Mouse (Mus musculus) embryonic facial prominence, embryonic 15.5 days (tissue): Measurements from ENCODE around the gene Soat2. TPM values are rescaled to one million over a fixed set of nuclear protein-coding genes. Genes with fewer than 3 reads are reported as not detected.
A peak's percentile ranks its signal among the peaks of the same experiment; 100 is the strongest.

Experiments used
- ATAC-seq: fragments of 200-750 bp; cut with Nextera tagmentation; 2 replicates; pipeline ENCODE4 v1.8.0; 2017; ENCODE audit warnings: low read depth, moderate TSS enrichment; ENCODE audit not compliant: insufficient number of reproducible peaks, low FRiP score, low TSS enrichment
- H3K27ac ChIP-seq: fragments of 300-500 bp; sonication (generic); replicated peaks from 2 replicates; pipeline ENCODE4 v1.5.1; 2015; ENCODE audit warnings: mild to moderate bottlenecking, inconsistent platforms
- H3K27me3 ChIP-seq: fragments of 300-500 bp; sonication (generic); 2 replicates; pipeline ENCODE4 v1.6.1; 2015; ENCODE audit warnings: inconsistent platforms
- H3K36me3 ChIP-seq: fragments of 300-500 bp; sonication (generic); 2 replicates; pipeline ENCODE4 v1.6.1; 2015; ENCODE audit warnings: mild to moderate bottlenecking, inconsistent platforms
- H3K4me1 ChIP-seq: fragments of 300-500 bp; sonication (generic); 2 replicates; pipeline ENCODE4 v1.6.1; 2015; ENCODE audit warnings: inconsistent platforms
- H3K4me2 ChIP-seq: fragments of 300-500 bp; sonication (generic); replicated peaks from 2 replicates; pipeline ENCODE4 v1.6.1; 2015; ENCODE audit warnings: mild to moderate bottlenecking, inconsistent platforms
- H3K4me3 ChIP-seq: fragments of 300-500 bp; sonication (generic); replicated peaks from 2 replicates; pipeline ENCODE4 v1.5.1; 2015; ENCODE audit warnings: mild to moderate bottlenecking, inconsistent platforms
- H3K9ac ChIP-seq: fragments of 300-500 bp; sonication (generic); 2 replicates; pipeline ENCODE4 v1.6.1; 2015; ENCODE audit warnings: inconsistent platforms
- H3K9me3 ChIP-seq: fragments of 300-500 bp; sonication (generic); replicated peaks from 2 replicates; pipeline ENCODE4 v1.6.1; 2016; ENCODE audit warnings: inconsistent platforms
- WGBS: fragments of 180-500 bp; shearing (Covaris S2); methylation state at CpG from one replicate; pipeline ENCODE4 v1.1.7; 2015; 5-methylcytosine and 5-hydroxymethylcytosine counted together
- polyA plus RNA-seq: library from polyadenylated mRNA; unstranded; fragments of >200 nt; fragmentation: Nextera tagmentation; extraction: Ambion mirVana; gene quantifications from 2 replicates; pipeline ENCODE4 v1.2.1, GENCODE M21; 2015

Gene Soat2
- polyA plus RNA-seq, 1 experiment from 2014 or later, result 0.21 TPM

DNA sequence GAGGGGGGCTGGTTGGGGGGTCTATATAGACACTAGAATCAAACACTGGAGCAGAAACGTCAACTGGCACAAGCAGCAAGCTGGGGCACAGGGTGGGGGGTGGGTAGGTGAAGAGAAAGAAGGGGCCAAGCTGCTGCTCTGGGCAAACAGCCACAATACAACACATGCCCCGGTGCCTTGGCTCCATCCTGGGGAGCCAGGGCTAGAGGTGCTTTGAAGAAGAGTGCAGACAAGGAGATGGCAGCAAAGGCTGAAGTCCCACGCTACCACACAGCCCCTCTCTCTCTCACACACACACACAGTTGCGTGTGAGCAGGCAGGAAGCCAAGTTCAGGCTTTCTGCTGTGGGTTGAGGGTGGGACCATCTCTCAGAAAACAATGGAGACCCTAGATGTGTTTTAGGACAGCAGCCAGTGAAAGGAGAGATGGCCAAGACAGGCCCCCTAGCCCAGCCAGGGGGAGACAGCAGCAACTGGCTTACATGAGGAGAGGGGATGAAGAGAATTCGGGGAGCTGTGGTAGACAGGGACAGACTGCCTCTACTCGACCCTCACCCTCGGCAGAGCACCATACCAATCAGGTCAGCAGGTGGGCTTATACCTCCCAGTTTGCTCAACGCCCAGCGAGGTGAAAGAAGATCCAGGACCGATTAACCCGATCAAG lies 33.4 kb upstream of the Soat2 start:
- Histone ChIP-seq H3K27ac (peak overlapping the region; percentile 60), H3K4me1 (peaks cover 54% of the 10 kb centered on the region), H3K4me2 (no peak overlapping the region), H3K27me3 (no peaks in the 10 kb centered on the region), H3K4me3 (no peak overlapping the region), H3K9ac (no peak overlapping the region), H3K36me3 (peaks cover 79% of the 10 kb centered on the region), H3K9me3 (no peaks in the 10 kb centered on the region)
- WGBS, result 57% methylated on average over 11 of the region's 11 CpGs
- 0 out of 2 replicates have a peak, but pooled peaks have one; percentile 37 for ATAC-seq

DNA sequence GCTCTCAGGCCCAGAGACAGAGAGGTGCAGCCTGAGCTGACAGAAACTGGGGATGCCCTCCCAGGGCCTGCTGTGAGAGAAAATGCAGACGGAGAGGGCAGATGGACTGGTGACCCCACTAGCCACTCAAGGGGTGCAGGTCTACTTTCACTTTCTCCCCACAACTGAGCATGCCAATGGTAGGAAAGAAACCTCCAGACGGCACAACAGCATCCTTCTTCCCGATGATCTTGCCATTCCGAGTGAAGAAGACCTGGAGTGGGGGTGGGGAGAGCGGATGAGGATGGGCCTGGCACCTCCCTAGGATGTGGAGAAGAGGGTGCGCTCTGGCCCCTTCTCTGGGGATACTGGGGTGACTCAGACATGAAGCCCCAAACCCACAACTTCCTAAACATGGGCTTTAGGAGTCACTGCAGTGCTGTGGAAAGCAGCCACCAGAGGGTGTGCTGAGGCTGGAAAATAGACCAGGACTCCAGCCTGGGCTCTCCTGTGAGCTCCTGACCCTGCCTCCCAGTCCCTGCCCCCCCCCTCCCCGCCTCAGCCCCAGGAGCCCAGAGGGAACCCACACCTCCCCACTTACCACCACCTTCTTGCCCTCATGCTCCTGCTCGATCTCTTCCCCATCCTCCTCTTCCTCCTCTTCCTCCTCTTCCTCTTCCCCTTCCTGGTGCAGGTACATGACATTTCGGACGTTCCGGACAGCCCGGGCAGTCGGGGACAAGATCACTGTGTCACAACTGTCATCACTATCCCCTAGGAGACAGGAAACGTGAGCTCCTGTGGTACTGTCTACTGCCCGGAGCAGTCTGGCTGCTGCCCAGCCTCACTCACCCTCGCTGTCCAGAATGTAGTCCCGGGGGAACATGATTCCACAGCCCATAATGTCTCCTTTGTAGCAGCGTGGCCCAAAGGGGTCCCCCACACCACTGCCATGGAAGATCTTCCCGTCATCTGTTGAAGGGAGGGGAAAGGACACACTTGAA lies 32.6 kb upstream of the Soat2 start:
- 58% methylated on average over 19 of the region's 19 CpGs for WGBS
- H3K9me3 ChIP-seq, result no peaks in the 10 kb centered on the region
- H3K4me2 ChIP-seq, result no peak overlapping the region
- ATAC-seq, result 0 out of 2 replicates have a peak, but pooled peaks have one; percentile 18
- peak overlapping the region; percentile 60 for H3K27ac ChIP-seq
- no peaks in the 10 kb centered on the region for H3K27me3 ChIP-seq
- H3K36me3 ChIP-seq, result peaks cover 72% of the 10 kb centered on the region
- H3K9ac ChIP-seq, result no peak overlapping the region
- H3K4me3 ChIP-seq, result no peak overlapping the region
- peaks cover 57% of the 10 kb centered on the region for H3K4me1 ChIP-seq

DNA sequence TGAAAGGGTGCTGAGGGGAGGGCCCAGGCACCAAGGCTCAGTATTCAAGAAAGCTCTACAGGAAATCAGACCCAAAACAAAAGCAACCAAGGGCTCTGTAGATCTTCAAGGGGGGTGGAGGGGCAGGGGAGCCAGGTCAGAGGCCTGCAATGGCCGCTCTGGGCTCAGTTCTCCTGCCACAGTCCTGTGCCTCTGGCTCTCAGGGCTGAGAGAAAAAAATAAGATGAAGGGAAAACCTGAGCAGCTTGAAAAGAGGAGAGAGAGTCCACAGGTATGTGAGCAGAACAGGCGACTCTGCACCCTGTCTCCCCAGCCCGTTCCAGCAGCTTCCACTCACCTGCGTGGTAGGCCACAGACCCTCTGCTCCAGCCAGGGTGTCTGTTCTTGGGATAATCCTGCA lies 31.7 kb upstream of the Soat2 start:
- Histone ChIP-seq H3K9me3 (no peaks in the 10 kb centered on the region), H3K4me2 (no peak overlapping the region), H3K27me3 (no peaks in the 10 kb centered on the region), H3K27ac (no peak overlapping the region; the same call in 1 of the 2 replicates), H3K9ac (no peak overlapping the region), H3K36me3 (peaks cover 68% of the 10 kb centered on the region), H3K4me3 (no peak overlapping the region), H3K4me1 (peaks cover 56% of the 10 kb centered on the region)
- 85% methylated on average over 4 of the region's 4 CpGs for WGBS
- ATAC-seq, result no peak

DNA sequence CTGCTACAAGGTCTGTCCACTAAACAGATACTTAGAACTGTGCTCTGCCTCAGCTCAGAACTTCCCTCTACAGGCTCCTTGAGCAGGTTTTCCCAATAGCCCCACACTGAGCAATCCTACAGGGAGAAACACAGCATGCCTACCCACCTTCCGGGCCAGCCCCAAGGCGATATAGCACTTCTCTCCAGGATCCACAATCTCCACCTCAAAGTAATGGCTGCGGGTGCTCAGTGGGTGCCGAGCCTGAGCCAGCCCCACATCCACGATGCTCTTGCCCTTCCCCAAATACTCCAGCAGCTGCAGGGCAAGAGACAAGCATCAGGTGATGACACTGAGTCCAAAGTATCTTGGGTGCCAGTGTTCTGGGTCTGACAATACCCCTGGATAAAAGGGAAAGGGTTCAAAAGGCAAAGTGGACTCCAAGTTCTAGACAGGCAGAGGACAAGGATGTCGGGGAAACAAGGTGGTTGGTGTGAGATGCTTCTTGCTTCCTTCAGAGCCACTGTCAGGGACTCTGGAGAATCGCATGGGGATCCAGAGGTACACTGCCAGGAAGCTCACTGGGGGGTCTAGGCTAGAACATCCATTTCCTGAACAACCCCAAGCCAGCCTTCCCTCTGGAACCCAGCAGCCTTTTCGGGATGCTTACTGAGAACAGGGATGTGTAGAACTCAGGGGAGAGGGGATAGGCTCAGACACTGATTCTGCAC lies 31.1 kb upstream of the Soat2 start:
- no peak for ATAC-seq
- Histone ChIP-seq H3K27ac (peak overlapping the region; percentile 13; the same call in 1 of the 2 replicates), H3K9ac (no peak overlapping the region), H3K9me3 (no peaks in the 10 kb centered on the region), H3K27me3 (no peaks in the 10 kb centered on the region), H3K36me3 (peaks cover 62% of the 10 kb centered on the region), H3K4me1 (peaks cover 54% of the 10 kb centered on the region), H3K4me2 (no peak overlapping the region), H3K4me3 (no peak overlapping the region)
- 68% methylated on average over 8 of the region's 8 CpGs for whole genome bisulfite sequencing

DNA sequence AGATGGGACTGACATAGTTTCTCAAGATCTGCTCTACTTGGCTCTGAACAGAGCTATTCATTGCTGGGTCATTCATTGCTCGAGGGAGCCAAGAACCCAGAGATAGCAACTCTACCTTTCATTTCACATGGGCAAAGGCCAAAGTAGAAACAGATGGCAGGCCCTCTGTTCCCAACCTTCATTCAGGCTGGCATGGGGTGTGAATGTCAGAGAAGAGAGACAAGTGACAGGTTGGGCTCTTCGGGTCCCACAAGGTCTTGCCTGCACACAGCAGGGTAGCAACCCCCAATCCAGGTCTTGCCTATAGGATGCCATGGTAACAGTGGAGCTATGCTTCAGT lies 30.5 kb upstream of the Soat2 start:
- H3K27me3 ChIP-seq, result no peaks in the 10 kb centered on the region
- H3K4me2 ChIP-seq, result no peak overlapping the region
- WGBS, result 55% methylated on average over 2 of the region's 2 CpGs
- no peaks in the 10 kb centered on the region for H3K9me3 ChIP-seq
- peaks cover 62% of the 10 kb centered on the region for H3K36me3 ChIP-seq
- H3K4me3 ChIP-seq, result no peak overlapping the region
- H3K9ac ChIP-seq, result no peak overlapping the region
- H3K27ac ChIP-seq, result peak overlapping the region; percentile 13; the same call in 1 of the 2 replicates
- no peak for ATAC-seq
- H3K4me1 ChIP-seq, result peaks cover 54% of the 10 kb centered on the region

DNA sequence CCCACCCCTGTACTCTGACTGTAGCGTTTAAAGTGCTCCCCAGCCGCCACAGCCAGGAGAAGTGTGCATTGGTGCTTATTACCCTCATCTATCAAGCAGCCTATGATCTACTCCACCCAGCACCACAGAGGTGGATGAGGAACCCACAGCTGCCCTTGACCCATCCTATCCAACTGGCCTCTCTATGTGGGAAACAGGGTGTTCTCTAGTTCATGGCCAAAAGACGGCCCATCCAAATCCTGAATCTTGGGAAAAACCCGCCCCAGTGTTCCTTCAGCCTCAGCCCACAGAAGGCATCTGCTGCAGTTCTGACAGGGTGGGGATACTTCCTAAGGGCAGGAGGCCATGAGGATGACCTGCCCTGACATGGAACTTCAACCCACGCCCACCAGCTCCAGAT lies 29.8 kb upstream of the Soat2 start:
- Histone ChIP-seq H3K9me3 (no peaks in the 10 kb centered on the region), H3K4me1 (peaks cover 54% of the 10 kb centered on the region), H3K27ac (no peak overlapping the region; the same call in 1 of the 2 replicates), H3K36me3 (peaks cover 62% of the 10 kb centered on the region), H3K9ac (no peak overlapping the region), H3K4me2 (no peak overlapping the region), H3K4me3 (no peak overlapping the region), H3K27me3 (no peaks in the 10 kb centered on the region)
- WGBS, result 74% methylated on average over 5 of the region's 5 CpGs
- no peak for ATAC-seq

DNA sequence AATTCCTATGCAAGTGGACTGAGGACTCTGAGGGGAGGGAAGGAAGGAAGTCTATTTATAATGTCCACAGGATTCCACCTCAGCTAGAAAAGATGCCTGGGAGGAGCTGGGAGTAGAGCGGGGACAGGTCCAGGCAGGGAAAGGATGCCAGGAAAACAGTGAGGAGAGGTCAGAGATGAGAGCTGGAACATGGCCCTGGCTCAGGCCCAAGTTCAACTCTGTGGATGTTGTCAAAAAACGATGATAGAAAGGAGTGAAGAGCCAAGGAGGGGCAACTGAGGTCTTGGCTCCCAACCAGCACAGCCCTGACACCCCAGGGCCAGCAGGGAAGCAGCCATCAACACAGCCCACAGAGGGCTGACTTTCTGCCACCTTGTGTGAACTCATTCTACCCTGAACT lies 24.0 kb upstream of the Soat2 start:
- no peaks in the 10 kb centered on the region for H3K9me3 ChIP-seq
- no peak overlapping the region for H3K4me2 ChIP-seq
- no peak overlapping the region for H3K27ac ChIP-seq
- no peak for ATAC-seq
- H3K4me1 ChIP-seq, result peaks cover 8% of the 10 kb centered on the region; the same call in 1 of the 2 replicates
- no peak overlapping the region for H3K9ac ChIP-seq
- no peaks in the 10 kb centered on the region for H3K27me3 ChIP-seq
- peaks cover 73% of the 10 kb centered on the region for H3K36me3 ChIP-seq
- no peak overlapping the region for H3K4me3 ChIP-seq
- WGBS, result 60% methylated on average over 2 of the region's 2 CpGs

DNA sequence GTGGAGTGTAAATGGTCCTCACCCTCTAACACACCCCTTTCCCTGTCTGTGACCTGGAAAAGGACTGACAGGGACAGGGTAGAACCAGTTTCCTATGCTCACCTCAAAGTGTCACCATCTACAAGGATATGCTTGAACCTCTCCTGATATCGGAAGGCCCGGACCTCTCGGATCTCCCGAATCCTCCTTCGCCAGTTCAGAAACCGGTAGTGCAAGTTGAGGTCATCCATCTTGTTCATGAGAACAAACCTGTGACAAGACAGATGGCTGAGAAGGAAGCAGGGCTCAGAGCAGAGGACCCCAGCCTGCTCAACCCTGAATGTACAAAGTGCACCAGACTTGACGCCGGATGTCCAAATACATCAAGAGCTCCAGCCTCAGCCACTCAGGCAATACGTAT lies 17.0 kb upstream of the Soat2 start:
- Histone ChIP-seq H3K27ac (no peak overlapping the region; the same call in 1 of the 2 replicates), H3K36me3 (peaks cover 46% of the 10 kb centered on the region), H3K27me3 (no peaks in the 10 kb centered on the region), H3K4me2 (no peak overlapping the region), H3K9ac (no peak overlapping the region), H3K9me3 (no peaks in the 10 kb centered on the region), H3K4me3 (no peak overlapping the region), H3K4me1 (peaks cover 14% of the 10 kb centered on the region)
- WGBS, result 79% methylated on average over 9 of the region's 9 CpGs
- ATAC-seq, result no peak

DNA sequence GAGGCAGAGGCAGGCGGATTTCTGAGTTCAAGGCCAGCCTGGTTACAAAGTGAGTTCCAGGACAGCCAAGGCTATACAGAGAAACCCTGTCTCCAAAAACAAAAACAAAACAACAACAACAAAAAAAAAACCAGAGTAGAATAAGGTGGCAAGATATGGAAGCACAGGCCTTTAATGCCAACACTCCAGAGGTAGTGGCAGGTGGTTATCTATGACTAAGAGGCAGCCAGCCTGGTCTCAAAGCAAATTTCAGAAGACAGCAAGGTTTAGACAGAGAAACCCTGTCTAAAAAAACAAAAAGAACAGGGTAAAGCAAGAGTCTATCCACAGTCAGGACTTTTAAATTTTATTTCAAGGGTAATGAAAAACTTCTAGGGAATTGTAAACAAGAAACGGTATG lies 15.6 kb upstream of the Soat2 start:
- peak overlapping the region; percentile 86 for H3K4me3 ChIP-seq
- H3K9ac ChIP-seq, result no peak overlapping the region
- ATAC-seq, result no peak
- H3K4me2 ChIP-seq, result peak overlapping the region; percentile 83; the same call in 1 of the 2 replicates
- WGBS, result 84% methylated on average over 2 of the region's 2 CpGs
- H3K9me3 ChIP-seq, result no peaks in the 10 kb centered on the region
- no peaks in the 10 kb centered on the region for H3K27me3 ChIP-seq
- peaks cover 14% of the 10 kb centered on the region for H3K4me1 ChIP-seq
- H3K27ac ChIP-seq, result no peak overlapping the region
- H3K36me3 ChIP-seq, result peaks cover 33% of the 10 kb centered on the region

DNA sequence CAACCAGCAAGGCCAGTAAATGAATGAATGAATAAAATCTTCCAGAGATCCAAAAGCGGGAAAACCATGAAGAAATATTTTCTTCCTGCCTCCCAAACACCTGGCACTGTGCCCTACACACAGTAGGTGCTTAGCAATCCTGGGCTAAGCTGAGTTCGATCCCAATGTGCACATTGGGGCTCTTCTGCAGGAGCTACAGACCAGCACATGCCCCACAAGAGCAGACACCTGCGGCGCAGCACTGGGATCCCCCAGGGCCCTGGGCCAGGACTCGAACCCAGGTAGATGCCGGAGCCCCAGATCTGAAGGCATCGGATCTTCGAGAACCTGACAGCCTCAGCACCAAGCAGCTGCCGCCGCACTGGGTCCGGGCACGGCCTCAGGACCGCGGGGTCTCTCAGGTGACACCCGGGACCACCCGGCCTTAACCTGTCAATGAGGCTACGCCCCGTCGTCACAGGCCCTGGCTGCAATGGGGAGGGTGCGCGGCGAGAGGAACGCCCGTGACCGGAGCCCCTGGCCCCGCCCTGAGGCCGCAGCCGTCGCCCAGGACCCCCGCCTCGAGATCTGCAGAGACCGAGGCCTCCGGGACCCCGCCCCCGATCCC lies 14.7 kb upstream of the Soat2 start:
- peak overlapping the region; percentile 82 for H3K27ac ChIP-seq
- no peaks in the 10 kb centered on the region for H3K27me3 ChIP-seq
- peak overlapping the region; percentile 83 for H3K4me2 ChIP-seq
- H3K4me3 ChIP-seq, result peak overlapping the region; percentile 86
- H3K9ac ChIP-seq, result peak overlapping the region; percentile 82
- no peaks in the 10 kb centered on the region for H3K9me3 ChIP-seq
- 2% methylated on average over 31 of the region's 35 CpGs for WGBS
- peaks cover 14% of the 10 kb centered on the region for H3K4me1 ChIP-seq
- peak; percentile 71; the same call in 1 of the 2 replicates for ATAC-seq
- peaks cover 23% of the 10 kb centered on the region for H3K36me3 ChIP-seq
